Mouse (Mus musculus): ENCODE data around the gene Rnf149. TPM values are rescaled to one million over a fixed set of nuclear protein-coding genes. Genes with fewer than 3 reads are reported as not detected.

Rnf149 gene
- polyA plus RNA-seq, 1 experiment from 2014 or later: 29.0 TPM

- H3K9me3 ChIP-seq (ENCODE audit: control insufficient read depth, low read length): no peaks in the 10 kb centered on the region
- peaks cover 14% of the 10 kb centered on the region for H3K36me3 ChIP-seq (ENCODE audit: control insufficient read depth, insufficient read depth, low read length)
- no peak overlapping the region for H3K4me2 ChIP-seq (ENCODE audit: low read depth)
- H3K9ac ChIP-seq (ENCODE audit: low read length): no peak overlapping the region
- no peak for ATAC-seq (ENCODE audit: insufficient read depth, low FRiP score, low TSS enrichment)
- no peak overlapping the region for H3K27ac ChIP-seq (ENCODE audit: low read depth, low read length)
- no peak for DNase-seq (ENCODE audit: low spot score)
- peaks cover 10% of the 10 kb centered on the region; the same call in 1 of the 2 replicates for H3K4me1 ChIP-seq (ENCODE audit: control insufficient read depth, insufficient read depth, low read length)
- H3K4me3 ChIP-seq (ENCODE audit: low read depth, low read length): no peak overlapping the region
- no peaks in the 10 kb centered on the region for H3K27me3 ChIP-seq (ENCODE audit: control insufficient read depth, insufficient read depth, low read length)
Observed at GRCm38 (mm10) chr1:39540592-39540991, 36.6 kb downstream of the Rnf149 start.

DNA sequence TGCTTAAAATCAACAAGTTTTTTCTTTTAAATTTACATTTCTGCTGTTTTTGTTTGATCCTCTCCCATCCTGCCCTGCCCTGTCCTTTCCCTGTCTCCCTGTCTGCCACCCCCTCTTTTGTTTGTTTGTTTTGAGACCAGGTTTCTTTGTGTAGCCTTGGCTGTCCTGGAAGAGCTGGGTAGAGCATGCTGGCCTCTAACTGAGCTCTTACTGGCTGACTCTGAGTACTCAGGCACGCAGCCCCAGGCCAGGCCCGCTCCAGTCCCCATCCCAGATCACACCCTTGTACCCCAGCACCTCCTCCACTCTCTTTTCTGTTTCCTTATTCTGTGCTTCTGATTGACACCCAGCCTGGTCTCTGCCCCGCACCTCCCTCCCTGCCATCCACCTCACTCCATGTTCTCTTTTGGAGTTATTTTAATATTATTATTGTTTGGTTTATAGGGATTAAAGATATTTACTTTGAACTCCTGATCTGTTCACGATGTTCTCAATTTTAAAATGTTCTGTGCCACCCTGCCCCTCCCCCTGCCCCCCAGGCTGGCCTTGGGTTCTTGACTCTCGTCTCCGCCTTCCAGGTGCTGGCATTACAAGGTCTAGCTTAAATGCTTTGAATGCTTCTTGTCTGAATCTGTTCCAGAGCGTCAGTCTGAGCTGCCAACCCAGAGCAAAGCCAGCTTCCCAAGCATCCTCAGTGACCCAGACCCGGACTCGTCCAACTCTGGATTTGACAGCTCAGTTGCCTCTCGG, 39.4 kb downstream of the Rnf149 start:
- H3K27ac ChIP-seq (ENCODE audit: low read depth, low read length): no peak overlapping the region
- ATAC-seq (ENCODE audit: insufficient read depth, low FRiP score, low TSS enrichment) (no peak), DNase-seq (ENCODE audit: low spot score) (no peak)
- H3K4me2 ChIP-seq (ENCODE audit: low read depth): no peak overlapping the region; the same call in 1 of the 2 replicates
- peaks cover 13% of the 10 kb centered on the region for H3K36me3 ChIP-seq (ENCODE audit: control insufficient read depth, insufficient read depth, low read length)
- no peak overlapping the region for H3K9ac ChIP-seq (ENCODE audit: low read length)
- H3K4me3 ChIP-seq (ENCODE audit: low read depth, low read length): no peak overlapping the region
- H3K4me1 ChIP-seq (ENCODE audit: control insufficient read depth, insufficient read depth, low read length): peaks cover 12% of the 10 kb centered on the region; the same call in 1 of the 2 replicates
- H3K9me3 ChIP-seq (ENCODE audit: control insufficient read depth, low read length): no peaks in the 10 kb centered on the region
- 94% methylated on average over 10 of the region's 10 CpGs for WGBS
- H3K27me3 ChIP-seq (ENCODE audit: control insufficient read depth, insufficient read depth, low read length): no peaks in the 10 kb centered on the region

DNA sequence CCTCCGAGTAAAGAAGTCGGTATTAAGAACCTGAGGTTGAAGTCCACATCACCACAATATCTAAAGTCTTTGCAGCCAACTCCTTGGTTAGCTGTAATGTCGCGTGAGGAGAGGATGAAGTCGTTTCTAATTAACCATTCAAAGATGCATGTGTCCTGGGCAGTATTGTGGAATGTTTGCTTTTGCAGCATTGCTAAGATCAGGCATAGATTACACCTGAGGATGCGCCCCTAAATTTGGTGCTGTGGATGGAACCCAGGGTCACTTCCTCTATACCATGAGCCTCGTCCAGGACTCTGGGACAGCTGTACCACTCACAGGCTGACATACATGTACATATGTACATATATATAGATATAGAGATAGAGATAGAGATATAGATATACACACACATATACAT, 40.5 kb downstream of the Rnf149 start:
- Histone ChIP-seq H3K27ac (ENCODE audit: low read depth, low read length) (no peak overlapping the region), H3K4me1 (ENCODE audit: control insufficient read depth, insufficient read depth, low read length) (peaks cover 12% of the 10 kb centered on the region; the same call in 1 of the 2 replicates), H3K9me3 (ENCODE audit: control insufficient read depth, low read length) (no peaks in the 10 kb centered on the region), H3K4me2 (ENCODE audit: low read depth) (peak overlapping the region; percentile 85), H3K27me3 (ENCODE audit: control insufficient read depth, insufficient read depth, low read length) (no peaks in the 10 kb centered on the region), H3K36me3 (ENCODE audit: control insufficient read depth, insufficient read depth, low read length) (peaks cover 13% of the 10 kb centered on the region), H3K4me3 (ENCODE audit: low read depth, low read length) (peak overlapping the region; percentile 94), H3K9ac (ENCODE audit: low read length) (peak overlapping the region; percentile 90)
- ATAC-seq (ENCODE audit: insufficient read depth, low FRiP score, low TSS enrichment): no peak
- DNase-seq (ENCODE audit: low spot score): no peak
- WGBS: 44% methylated on average over 7 of the region's 7 CpGs

DNA sequence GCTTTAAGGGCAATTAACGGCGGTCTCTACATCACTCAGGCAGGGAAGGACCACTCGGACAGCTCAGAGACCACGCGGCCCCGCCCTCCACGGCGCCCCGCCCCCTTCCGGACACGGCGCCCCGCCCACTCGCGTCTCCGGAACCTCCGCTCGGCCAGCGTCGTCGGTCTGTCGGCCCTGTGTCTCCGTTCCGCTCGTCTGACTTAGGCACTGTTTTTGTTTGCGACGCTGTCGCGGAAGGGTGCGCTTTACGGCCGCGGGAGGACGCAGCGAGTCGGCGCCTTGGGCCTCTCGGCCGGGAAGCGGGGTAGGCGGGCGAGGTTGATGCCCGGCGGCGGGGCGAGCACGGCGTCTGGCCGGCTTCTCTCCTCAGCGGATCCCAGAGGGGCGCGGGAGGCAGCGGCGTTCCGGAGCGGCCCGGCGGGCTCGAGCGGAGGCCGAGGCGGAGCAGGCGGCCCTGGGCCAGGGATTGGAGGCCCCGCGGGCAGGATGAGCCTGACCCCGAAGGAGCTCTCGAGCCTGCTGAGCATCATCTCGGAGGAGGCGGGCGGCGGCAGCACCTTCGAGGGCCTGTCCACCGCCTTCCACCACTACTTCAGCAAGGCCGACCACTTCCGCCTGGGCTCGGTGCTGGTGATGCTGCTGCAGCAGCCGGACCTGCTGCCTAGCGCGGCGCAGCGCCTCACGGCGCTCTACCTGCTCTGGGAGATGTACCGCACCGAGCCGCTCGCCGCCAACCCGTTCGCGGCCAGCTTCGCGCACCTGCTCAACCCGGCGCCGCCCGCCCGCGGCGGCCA, 41.5 kb downstream of the Rnf149 start:
- Histone ChIP-seq H3K9ac (ENCODE audit: low read length) (peak overlapping the region; percentile 90), H3K27me3 (ENCODE audit: control insufficient read depth, insufficient read depth, low read length) (no peaks in the 10 kb centered on the region), H3K9me3 (ENCODE audit: control insufficient read depth, low read length) (no peaks in the 10 kb centered on the region), H3K36me3 (ENCODE audit: control insufficient read depth, insufficient read depth, low read length) (peaks cover 10% of the 10 kb centered on the region), H3K27ac (ENCODE audit: low read depth, low read length) (peak overlapping the region; percentile 87), H3K4me3 (ENCODE audit: low read depth, low read length) (peak overlapping the region; percentile 94), H3K4me1 (ENCODE audit: control insufficient read depth, insufficient read depth, low read length) (peaks cover 12% of the 10 kb centered on the region; the same call in 1 of the 2 replicates), H3K4me2 (ENCODE audit: low read depth) (peak overlapping the region; percentile 85)
- ATAC-seq (ENCODE audit: insufficient read depth, low FRiP score, low TSS enrichment): peak; percentile 90
- under 1% methylated on average over 91 of the region's 100 CpGs for WGBS
- peak; percentile 99 for DNase-seq (ENCODE audit: low spot score)

- H3K4me3 ChIP-seq (ENCODE audit: low read depth, low read length): peak within 1 kb of the TSS; percentile 94
- peak within 1 kb of the TSS; percentile 87 for H3K27ac ChIP-seq (ENCODE audit: low read depth, low read length)
- H3K36me3 ChIP-seq (ENCODE audit: control insufficient read depth, insufficient read depth, low read length): peaks cover 1% of the 10 kb centered on the region
- 31% methylated on average over 13 of the region's 13 CpGs for WGBS
- H3K27me3 ChIP-seq (ENCODE audit: control insufficient read depth, insufficient read depth, low read length): no peaks in the 10 kb centered on the region
- H3K4me2 ChIP-seq (ENCODE audit: low read depth): peak within 1 kb of the TSS; percentile 85
- H3K9me3 ChIP-seq (ENCODE audit: control insufficient read depth, low read length): no peaks in the 10 kb centered on the region
- no peak for DNase-seq (ENCODE audit: low spot score)
- peaks cover 12% of the 10 kb centered on the region; the same call in 1 of the 2 replicates for H3K4me1 ChIP-seq (ENCODE audit: control insufficient read depth, insufficient read depth, low read length)
- H3K9ac ChIP-seq (ENCODE audit: low read length): peak within 1 kb of the TSS; percentile 90
- no peak for ATAC-seq (ENCODE audit: insufficient read depth, low FRiP score, low TSS enrichment)
Observed at GRCm38 (mm10) chr1:39534831-39535230, 42.4 kb downstream of the Rnf149 start, which contains the start of gene Cnot11. Cnot11 (plus strand) TSS chr1:39534992.

GRCm38 (mm10) chr1:39533917-39534316, 43.3 kb downstream of the Rnf149 start:
- WGBS: 30% methylated on average over 3 of the region's 3 CpGs
- no peaks in the 10 kb centered on the region for H3K27me3 ChIP-seq (ENCODE audit: control insufficient read depth, insufficient read depth, low read length)
- H3K4me1 ChIP-seq (ENCODE audit: control insufficient read depth, insufficient read depth, low read length): peaks cover 12% of the 10 kb centered on the region; the same call in 1 of the 2 replicates
- H3K9ac ChIP-seq (ENCODE audit: low read length): no peak overlapping the region
- DNase-seq (ENCODE audit: low spot score) (no peak), ATAC-seq (ENCODE audit: insufficient read depth, low FRiP score, low TSS enrichment) (no peak)
- no peak overlapping the region for H3K4me2 ChIP-seq (ENCODE audit: low read depth)
- H3K27ac ChIP-seq (ENCODE audit: low read depth, low read length): no peak overlapping the region
- no peak overlapping the region for H3K4me3 ChIP-seq (ENCODE audit: low read depth, low read length)
- no peaks in the 10 kb centered on the region; the same call in 1 of the 2 replicates for H3K36me3 ChIP-seq (ENCODE audit: control insufficient read depth, insufficient read depth, low read length)
- H3K9me3 ChIP-seq (ENCODE audit: control insufficient read depth, low read length): no peaks in the 10 kb centered on the region

DNA sequence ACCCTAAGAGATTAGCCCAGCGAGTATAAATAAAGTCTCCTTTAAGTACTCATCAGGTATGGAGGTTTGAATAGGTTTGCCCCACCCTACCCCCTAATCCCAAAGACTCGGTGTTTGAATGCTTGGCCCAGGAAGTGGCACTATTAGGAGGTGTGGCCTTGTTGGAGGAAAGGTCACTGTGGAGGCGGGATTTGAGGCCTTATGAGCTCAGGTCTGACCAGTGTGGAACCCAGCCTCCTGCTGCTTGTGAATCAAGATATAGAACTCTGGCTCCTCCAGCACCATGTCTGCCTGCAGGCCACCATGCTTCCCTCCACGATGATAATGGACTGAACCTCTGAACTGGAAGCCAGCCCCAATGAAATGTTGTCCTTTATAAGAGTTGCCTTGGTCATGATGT, 46.2 kb downstream of the Rnf149 start:
- DNase-seq (ENCODE audit: low spot score): no peak

GRCm38 (mm10) chr1:39530258-39530943, 46.8 kb downstream of the Rnf149 start:
- peak; percentile 77 for DNase-seq (ENCODE audit: low spot score)
- H3K9ac ChIP-seq (ENCODE audit: low read length): no peak overlapping the region
- no peak overlapping the region for H3K27ac ChIP-seq (ENCODE audit: low read depth, low read length)
- H3K36me3 ChIP-seq (ENCODE audit: control insufficient read depth, insufficient read depth, low read length): no peaks in the 10 kb centered on the region
- 0 out of 2 replicates have a peak, but pooled peaks cover 3% of the 10 kb centered on the region for H3K4me1 ChIP-seq (ENCODE audit: control insufficient read depth, insufficient read depth, low read length)
- H3K27me3 ChIP-seq (ENCODE audit: control insufficient read depth, insufficient read depth, low read length): no peaks in the 10 kb centered on the region
- H3K4me3 ChIP-seq (ENCODE audit: low read depth, low read length): no peak overlapping the region
- H3K4me2 ChIP-seq (ENCODE audit: low read depth): no peak overlapping the region
- 42% methylated on average over 13 of the region's 13 CpGs for WGBS
- ATAC-seq (ENCODE audit: insufficient read depth, low FRiP score, low TSS enrichment): no peak
- no peaks in the 10 kb centered on the region for H3K9me3 ChIP-seq (ENCODE audit: control insufficient read depth, low read length)

More for the DNA sequence above, 46.2 kb downstream of the Rnf149 start:
- H3K9me3 ChIP-seq (ENCODE audit: control insufficient read depth, low read length): no peaks in the 10 kb centered on the region
- ATAC-seq (ENCODE audit: insufficient read depth, low FRiP score, low TSS enrichment): no peak
- no peaks in the 10 kb centered on the region for H3K36me3 ChIP-seq (ENCODE audit: control insufficient read depth, insufficient read depth, low read length)
- H3K27me3 ChIP-seq (ENCODE audit: control insufficient read depth, insufficient read depth, low read length): no peaks in the 10 kb centered on the region
- no peak overlapping the region for H3K4me3 ChIP-seq (ENCODE audit: low read depth, low read length)
- WGBS: 69% methylated on average over 4 of the region's 4 CpGs
- no peak overlapping the region for H3K27ac ChIP-seq (ENCODE audit: low read depth, low read length)
- H3K4me1 ChIP-seq (ENCODE audit: control insufficient read depth, insufficient read depth, low read length): 0 out of 2 replicates have a peak, but pooled peaks cover 3% of the 10 kb centered on the region
- no peak overlapping the region for H3K4me2 ChIP-seq (ENCODE audit: low read depth)
- no peak overlapping the region for H3K9ac ChIP-seq (ENCODE audit: low read length)
